Mouse (Mus musculus) 3T3-L1 (cell line): Measurements from ENCODE around the gene Rem1.
A peak's percentile ranks its signal among the peaks of the same experiment; 100 is the strongest.
"Not testable (repeated sequence)": the region's sequence is repeated elsewhere in the genome, so short reads cannot be mapped to it uniquely, and the experiment has no call there.

Experiments
- DNase-seq: peaks from one replicate; pipeline ENCODE4 v3.0.0-alpha.2; 2015; ENCODE audit warnings: low read depth, low spot score

Rem1 gene

DNA sequence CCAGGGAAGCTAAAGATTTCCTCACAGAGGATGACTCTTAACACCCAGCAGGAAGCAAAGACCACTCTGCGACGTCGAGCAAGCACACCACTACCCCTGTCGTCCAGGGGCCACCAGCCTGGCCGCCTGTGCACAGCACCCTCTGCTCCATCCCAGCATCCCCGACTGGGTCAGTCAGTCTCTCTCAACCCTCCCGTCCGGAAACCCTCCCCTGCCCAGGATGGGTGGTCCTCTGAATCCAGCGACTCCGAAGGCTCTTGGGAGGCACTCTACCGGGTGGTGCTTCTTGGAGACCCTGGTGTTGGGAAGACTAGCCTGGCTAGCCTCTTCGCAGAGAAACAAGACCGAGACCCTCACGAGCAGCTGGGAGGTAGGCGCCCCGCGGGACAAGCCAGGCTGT lies 1.3 kb downstream of the Rem1 start:
- DNase-seq = no peak

DNA sequence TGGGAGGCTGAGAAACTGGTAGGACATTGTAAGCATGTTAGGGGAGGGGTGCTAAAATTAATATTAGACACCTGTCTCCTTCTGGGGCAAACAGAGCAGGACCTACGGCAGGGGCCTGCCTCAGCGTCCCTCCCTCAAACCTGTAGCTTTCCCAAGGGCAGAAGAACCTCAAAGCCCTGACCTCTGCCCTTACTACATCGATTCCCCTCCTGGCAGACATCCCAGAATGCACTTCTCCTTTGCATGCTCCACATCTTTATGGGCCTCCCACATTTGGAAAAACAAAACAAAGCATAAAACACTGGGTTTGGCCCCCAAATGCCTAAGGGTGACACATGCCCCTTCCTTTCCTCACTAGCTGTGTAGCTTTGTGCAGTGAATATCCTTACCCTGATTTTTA lies 2.5 kb downstream of the Rem1 start:
- DNase-seq = peak; percentile 31

DNA sequence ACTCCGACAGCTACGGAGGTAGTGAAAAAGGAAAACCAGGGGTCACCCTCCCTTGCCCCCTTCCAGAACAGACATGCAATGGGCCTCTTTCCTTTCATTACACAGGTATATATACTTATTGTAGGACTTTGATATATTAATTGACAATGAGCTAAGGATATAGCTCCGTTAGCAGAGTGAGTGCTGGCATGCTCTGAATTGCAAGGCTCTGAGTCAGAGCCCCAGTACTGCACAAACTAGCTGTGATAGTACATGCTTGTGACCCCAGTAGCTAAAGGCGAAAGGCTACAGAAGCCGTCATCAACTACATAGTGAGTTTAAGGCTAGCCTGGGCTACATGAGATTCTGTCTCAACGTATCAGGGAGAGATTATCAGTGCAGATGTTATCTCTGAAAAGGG lies 3.2 kb downstream of the Rem1 start:
- DNase-seq = peak; percentile 64

DNA sequence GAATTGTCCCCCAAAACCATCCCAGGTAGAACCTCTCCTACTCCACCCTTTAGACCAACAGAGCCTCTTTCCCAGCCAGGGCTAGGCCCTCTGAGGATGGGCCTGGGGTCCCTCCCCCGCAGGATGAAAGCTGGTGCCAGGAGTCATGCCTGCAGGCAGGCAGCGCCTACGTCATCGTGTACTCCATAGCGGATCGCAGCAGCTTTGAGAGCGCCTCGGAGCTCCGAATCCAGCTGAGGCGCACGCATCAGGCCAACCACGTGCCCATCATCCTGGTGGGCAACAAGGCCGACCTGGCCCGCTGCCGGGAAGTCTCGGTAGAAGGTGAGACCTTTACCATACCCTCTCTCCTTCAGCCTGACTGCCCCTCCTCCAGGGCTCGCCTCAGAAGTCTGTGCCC lies 6.6 kb downstream of the Rem1 start:
- no peak for DNase-seq

DNA sequence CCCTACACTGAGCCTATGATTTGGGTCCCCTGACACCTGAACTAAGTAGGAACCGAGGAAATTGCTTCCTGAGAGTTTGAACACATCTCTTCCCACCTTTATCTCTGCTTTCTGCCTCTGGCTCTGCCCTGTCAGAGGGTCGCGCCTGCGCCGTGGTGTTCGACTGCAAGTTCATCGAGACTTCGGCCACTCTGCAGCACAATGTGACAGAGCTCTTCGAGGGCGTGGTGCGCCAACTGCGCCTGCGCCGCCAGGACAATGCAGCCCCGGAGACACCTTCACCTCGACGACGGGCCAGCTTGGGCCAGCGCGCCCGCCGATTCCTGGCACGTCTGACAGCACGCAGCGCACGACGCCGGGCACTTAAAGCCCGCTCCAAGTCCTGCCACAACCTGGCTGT lies 7.6 kb downstream of the Rem1 start:
- DNase-seq = no peak

DNA sequence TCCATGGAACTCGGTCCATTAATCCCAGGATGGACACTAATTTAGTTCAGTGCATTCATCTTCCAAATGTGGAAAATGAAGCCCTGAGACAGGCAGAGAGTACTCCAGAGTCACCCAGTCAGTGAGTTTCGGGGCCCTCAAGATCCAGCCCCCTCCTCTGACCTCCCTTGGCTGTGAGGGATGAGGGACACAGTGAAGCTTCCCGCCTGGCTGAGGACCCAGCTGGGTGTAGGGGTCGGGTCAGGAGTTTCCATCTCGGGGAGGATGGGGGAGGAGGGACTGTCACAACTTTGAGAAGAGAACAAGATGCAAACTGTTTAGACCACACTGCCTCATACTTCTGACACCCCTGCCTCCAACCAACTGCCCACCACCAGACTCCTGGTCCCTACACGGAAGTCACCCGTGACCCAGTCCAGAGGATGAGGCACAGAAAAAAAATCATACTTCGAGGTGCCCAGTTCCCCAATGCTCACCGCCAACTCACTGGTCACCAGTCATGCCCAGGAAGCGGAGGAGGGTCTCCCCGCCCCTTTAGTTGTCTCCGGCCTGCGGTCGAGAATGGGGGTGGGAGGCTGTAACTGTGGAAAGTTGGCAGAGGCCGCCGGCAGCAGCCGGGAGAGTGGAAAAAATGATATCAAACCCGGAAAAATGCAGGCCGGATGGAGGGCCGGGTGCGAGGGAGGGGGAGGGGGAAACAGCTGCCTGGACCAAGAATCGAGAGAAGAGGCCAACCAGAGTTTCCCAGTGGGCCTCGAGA lies 9.7 kb downstream of the Rem1 start:
- peak; percentile 69 for DNase-seq

DNA sequence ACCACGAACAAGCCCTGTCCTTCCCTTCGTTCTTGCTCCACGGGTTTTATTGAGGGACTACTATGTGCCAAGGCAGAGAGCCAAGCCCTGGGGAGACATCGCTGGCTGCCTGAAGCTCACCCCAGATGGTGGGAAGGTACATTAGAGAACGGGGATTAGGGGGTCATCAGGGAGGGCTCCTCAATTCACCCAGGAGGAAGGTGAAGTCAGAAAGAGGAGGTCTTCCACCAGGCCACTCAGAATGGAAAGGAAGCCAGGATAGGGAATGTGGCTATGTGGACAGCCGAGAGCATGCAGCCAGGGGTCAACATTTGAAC lies 10.2 kb downstream of the Rem1 start:
- no peak for DNase-seq

DNA sequence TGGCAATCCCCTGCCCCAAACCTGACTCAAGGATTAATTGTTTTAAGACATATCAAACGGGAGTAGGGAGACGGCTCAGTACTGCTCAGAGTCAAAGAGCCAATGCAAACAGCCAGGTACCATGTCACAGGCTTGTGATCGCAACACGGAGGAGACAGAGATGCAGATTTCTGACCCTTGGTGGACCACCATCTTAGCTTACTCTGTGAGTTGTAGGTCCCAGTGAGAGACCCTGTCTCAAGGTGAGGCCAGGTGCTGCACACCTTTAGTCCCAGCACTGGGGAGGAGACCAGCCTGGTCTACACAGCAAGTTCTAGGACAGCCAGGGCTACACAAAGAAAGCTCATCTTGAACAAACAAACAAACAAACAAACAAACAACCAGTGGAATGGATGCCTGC lies 10.6 kb downstream of the Rem1 start:
- no peak for DNase-seq

DNA sequence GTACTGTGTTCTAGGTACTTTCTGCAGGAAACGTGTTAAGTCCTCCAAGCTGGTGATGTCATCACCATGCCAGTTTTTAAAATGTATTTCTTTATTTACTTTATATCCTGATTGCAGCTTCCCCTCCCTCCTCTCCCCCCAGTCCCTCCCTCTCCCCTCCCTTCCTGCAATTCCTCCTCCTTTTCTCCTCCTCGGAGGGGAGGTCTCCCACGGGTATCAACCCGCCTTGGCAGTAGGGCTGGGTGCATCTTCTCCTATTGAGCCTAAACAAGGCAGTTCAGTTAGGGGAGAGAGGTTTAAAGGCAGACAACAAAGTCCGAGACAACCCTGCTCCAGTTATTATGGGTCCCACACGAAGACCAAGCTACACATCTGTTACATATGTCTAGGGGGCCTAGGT lies 12.1 kb downstream of the Rem1 start:
- DNase-seq = no peak

DNA sequence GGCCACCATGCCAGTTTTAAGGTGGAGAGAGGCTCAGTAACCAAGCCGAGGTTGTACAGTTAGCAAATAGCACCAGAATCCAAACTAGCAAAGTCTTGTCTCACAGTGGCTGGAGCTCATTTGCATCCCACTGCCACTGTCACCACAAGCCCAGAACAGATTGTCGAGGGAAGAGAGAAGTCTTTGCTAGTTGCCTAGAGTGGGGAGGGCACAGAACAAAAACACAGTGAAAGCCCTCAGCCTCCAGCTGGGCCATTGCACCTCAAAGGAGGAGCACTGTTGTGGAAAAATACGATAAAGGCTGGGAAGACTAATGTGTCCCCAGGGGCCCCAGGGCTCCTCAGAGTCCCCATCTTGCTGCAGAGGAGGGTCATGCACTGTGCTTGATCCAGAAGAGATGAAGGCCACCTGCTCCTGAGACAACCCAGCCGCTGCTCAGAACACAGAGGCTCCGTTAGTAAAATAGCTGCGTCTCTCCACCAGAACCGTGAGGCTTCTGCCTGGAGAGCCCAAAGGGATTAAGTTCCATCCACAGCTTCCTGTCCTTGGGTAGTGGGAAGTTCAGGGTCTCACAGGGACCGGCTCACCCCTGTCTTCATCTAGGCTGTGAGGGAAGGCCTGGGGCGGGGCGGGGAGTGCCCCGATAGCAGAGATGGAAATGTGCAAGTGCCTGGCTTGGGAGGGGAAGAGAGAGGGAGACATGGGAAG lies 12.8 kb downstream of the Rem1 start:
- DNase-seq = no peak

DNA sequence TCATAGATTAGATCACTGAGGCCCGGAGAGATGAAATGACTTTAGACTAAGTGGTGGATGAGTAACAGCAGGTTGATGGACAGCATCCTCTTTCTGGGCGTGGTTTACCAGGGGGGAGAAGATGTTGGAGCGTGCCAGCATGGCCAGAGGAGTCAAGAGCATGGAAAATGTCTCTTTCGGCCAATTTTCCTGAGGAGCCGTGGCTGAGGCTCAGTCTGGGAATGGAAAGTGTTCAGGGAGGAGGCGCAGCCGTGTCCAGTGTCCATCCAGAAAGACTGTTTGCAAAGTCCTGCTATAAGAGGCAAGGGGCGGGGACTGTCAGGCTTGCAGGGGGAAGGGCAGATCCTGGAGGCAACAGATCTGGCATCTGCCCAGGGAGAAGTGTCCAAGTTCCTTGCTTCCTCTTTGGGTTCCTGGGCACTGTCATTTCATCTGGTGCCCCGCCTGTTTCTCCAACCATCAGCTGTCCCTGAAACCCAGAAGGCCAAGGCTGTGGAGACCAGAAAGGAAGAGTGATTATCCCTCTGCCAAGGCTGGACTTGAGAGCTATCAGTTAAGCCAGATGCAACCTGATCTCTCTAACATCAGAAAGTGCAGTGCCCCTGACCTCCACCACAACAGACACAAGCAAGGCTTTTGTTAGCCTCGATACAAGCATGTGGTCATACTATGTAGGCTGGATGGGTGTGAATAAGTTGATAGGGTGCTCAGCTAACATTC lies 26.3 kb downstream of the Rem1 start:
- DNase-seq = peak; percentile 96

DNA sequence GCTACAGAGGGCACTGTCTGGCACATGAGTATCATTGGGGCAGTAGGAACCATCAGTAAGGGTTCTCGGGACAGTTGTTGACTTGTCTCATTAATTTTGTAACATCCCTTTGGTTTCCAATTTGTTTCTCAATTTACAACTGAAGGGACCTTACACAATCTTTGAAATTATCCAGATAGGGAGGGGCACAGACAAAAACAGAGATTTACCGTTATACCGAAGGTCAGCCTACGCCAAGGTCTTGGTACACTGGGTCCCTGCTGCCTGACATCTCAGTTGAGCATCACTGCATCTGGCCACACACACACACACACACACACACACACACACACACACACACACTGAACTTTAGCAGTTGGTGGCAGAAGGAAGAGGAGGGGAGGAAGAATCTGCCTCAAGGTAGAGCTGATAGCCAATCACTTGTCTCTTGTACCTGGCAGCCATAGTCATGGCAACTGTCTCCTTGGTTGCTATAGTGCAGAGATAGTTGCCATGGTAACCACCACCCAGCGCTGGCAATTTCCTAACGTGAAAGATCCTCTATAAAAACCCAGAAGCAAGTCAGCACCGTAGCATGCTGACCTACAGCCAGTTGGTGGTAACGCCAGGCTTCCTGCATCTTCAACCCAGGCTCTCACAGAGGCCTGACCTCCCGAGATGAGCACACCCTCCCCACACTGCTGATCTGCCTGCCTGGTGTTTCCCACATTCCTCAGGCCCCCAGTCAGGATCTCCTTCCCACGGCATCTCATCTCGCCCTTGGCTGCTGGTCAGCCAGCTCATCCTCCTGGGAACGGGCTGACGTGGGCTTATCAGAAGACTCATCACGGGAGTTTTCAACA lies 27.3 kb downstream of the Rem1 start:
- DNase-seq = peak; percentile 97

DNA sequence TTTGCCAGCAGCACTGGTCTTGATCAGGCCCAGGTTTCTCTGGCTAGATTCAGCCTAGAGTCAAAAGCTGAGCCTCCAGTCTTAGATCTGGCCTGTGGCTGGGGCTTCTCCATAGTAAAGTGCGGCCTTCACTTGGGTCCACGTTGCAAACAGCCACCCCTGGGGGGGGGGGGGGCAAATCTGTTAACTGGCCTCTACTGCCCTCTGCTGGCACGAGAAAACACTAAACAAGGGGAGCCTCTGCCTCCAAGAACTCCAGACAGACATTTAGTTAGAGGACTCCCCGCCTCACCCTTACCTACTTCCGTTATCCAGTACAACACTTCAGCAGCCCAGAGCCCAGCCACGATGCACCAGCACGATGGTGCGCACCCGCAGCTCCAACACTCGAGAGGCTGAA lies 30.6 kb downstream of the Rem1 start:
- peak; percentile 57 for DNase-seq

DNA sequence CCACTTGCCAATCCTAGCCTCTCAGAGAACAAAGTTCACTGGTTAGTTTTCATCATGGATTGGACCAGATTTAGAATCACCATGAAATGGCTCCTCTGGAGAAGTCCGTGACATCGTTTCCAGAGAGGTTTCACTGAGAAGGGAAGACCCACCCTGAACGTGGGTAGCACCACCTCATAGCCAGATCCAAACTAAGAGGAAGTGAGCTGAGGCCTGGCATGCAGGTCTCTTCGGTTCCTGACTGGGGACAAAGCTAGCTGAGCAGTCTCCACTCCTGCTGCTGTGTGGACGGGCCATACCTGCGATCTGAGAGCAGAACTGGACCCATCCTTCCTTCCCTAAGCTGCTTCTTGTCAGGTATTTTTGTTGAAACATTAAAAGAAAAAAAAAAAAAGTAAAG lies 34.4 kb downstream of the Rem1 start:
- DNase-seq = no peak

DNA sequence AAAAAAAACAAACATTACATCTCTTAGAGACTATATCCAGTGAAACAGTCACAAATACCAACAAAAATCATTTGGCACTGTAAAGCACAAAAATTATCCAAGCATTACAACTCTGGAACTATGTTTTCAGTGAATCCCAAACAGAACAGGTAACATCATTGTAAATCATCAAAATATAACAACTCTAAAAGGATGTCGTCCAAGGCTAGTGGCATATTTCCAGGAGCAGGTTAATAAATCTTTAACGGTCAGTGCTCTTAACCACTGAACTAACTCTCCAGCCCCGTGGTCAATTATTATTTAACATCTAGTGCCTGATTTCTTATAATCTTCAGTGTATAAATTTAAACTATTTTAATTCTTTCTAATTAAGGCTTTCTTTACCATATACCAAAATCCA lies 39.4 kb downstream of the Rem1 start:
- DNase-seq = not testable (repeated sequence)

DNA sequence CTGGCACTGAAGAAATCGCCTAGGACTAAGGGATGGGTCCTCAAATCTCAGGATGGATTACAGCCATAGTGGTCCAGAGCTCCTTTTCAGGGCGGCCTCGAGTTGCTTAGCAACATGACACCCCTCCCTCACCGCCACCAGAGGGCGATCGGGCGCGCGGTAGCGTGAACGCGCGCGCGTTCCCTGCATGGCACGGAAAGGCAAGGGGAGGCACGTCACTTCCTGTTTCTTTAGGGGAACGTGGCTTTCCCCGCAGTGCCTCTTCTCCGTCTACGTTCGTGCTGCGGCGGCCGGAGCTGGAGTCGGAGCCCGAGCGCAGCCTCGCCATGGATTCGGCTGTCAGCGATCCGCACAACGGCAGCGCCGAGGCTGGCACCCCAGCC lies 42.5 kb downstream of the Rem1 start, which contains the start of gene H13:
Gene H13, plus strand, starts transcription at position 206 of the 383 bp plus-strand sequence.
- DNase-seq = peak; percentile 94

DNA sequence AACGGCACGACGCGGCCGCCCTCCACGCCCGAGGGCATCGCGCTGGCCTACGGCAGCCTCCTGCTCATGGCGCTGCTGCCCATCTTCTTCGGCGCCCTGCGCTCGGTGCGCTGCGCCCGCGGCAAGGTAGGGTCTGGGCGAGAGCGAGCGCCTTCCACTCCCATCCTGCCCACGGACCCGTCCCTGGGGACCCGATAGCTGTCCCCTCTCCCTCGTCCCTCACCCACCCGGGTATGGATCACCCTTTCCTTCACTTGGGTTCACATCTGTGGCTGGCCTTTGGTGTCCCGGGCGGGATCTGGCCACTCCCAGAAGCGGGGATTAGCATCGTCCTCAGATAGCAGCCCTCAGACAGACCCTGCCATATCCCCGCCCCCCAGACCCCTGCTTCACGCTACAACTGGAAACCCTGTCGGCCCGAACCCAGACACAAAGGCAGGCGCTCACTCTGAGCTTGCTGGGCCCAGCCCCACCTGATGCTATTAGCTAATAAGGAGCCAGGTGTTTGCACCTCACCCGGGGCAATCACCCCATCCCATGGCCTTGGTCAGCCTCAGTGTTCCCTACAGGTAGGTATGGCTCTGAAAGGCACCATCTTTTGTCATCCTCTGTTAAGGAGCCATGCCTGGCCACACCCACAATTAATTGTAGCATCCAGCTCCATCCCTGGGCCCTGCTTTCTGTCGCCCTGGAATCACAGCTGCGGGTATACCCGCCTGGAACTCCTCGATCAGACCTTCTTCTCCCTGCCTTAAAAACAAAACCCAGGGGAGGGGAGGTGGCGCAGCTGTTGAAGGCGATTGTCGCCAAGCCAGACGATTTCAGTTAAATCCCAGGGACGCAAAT lies 43.1 kb downstream of the Rem1 start:
- peak; percentile 71 for DNase-seq

DNA sequence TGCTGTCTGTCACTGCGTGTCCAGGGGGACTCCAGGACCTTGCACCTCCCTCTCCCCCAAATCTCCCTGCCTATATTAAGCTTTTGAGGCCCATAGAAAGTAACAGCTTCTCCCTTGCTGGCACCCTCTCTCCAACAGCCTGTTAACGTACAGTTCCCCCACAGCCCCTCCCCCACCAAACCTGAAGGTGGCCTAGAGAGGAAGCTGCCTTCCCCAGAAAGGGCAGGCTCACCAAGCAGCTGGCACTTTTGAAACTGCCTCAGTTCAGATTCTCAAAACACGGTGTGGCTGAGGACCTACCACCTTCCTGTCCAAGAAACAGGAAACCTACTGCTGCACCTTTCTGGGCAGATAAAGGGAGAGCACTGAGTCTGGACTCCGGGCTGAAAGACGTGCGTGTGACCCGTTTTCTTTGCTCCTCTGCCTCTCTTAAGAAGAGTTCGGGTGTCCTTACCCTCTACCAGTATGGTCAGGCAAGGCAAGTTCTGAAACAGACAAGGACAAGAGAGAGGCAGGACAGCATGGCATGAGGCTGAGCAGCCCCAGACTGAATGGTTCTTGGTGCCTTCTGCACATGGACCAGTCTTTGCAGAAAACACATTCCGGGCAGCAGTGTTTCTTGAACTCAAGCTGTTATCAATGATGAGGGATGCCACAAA lies 44.4 kb downstream of the Rem1 start:
- peak; percentile 42 for DNase-seq

DNA sequence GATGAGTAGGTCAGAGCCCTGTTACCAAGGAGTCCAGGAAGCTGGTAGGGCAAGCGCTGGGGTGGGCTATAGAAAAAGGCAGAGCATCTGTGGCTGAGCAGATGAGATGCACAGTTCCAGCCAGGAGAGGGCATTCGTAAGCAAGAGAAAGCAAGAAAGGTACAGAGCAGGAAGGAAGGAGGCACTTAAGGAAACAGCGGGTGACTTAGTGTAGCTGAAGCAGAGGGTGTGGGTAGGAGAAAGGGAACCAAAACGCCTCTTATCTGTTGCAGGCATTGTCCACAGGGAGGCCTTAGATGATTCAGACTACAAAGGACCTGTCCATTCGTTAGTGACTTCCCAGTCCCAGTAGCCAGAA lies 44.9 kb downstream of the Rem1 start:
- DNase-seq = peak; percentile 80

DNA sequence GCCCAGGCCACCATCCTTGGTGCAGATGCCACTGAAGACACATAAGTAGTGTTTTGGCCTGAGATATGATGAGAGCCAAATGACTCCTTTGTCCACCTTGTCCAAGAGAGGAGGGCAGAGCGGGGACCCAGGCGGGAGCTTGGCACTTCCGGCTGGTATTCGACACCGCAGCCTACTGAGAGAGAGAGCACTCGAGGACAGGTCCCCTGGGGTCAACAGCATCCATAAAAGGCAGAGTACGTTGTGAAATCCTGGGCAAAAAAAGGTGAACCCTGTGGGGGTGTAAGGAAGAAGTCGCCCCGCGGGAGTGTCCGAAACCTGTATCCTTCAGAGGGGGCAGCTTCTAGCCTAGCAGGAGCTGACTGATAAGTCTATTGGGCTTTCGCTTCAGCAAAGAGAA lies 45.4 kb downstream of the Rem1 start:
- no peak for DNase-seq

DNA sequence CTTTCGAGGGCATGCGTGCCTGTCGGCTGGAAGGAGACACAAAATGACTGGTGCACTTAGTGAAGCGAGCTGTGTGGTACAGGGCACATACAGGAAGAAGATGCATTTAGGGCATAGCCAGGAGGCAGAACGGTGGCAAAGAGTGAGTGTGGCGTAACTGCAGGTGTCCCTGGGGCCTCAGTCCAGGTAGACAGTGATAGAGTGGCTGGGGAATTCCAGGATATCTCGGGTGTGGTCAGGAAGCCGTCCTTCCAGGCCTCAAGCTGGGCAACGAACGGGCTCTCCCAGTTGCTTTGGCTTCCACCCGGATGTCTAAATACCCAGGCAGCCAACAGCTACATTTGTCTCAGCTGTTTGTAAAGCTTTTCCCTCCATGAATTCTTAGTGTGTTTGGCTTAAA lies 47.4 kb downstream of the Rem1 start:
- no peak for DNase-seq
